Mouse (Mus musculus) neural tube, embryonic 13.5 days (tissue): ENCODE data around the gene Skap2. TPM values are rescaled to one million over a fixed set of nuclear protein-coding genes. Genes with fewer than 3 reads are reported as not detected.
A peak's percentile ranks its signal among the peaks of the same experiment; 100 is the strongest.

Experiments used
- ATAC-seq: fragments of 200-750 bp; cut with Nextera tagmentation; 2 replicates; pipeline ENCODE4 v1.8.0; 2017; ENCODE audit warnings: low read depth, mild to moderate bottlenecking, moderate TSS enrichment, moderate library complexity
- H3K27ac ChIP-seq: fragments of 300-500 bp; sonication (generic); replicated peaks from 2 replicates; pipeline ENCODE4 v1.5.1; 2015; ENCODE audit warnings: moderate library complexity, mild to moderate bottlenecking, inconsistent platforms
- H3K27me3 ChIP-seq: fragments of 300-500 bp; sonication (generic); 2 replicates; pipeline ENCODE4 v1.6.1; 2015; ENCODE audit warnings: mild to moderate bottlenecking, inconsistent platforms
- H3K36me3 ChIP-seq: fragments of 300-500 bp; sonication (generic); 2 replicates; pipeline ENCODE4 v1.6.1; 2015; ENCODE audit warnings: mild to moderate bottlenecking, inconsistent platforms
- H3K4me1 ChIP-seq: fragments of 300-500 bp; sonication (generic); replicated peaks from 2 replicates; pipeline ENCODE4 v1.6.1; 2015; ENCODE audit warnings: inconsistent platforms
- H3K4me2 ChIP-seq: fragments of 300-500 bp; sonication (generic); 2 replicates; pipeline ENCODE4 v1.6.1; 2015; ENCODE audit warnings: inconsistent platforms, mild to moderate bottlenecking, moderate library complexity
- H3K4me3 ChIP-seq: fragments of 300-500 bp; sonication (generic); 2 replicates; pipeline ENCODE4 v1.5.1; 2015; ENCODE audit warnings: mild to moderate bottlenecking, inconsistent platforms
- H3K9ac ChIP-seq: fragments of 300-500 bp; sonication (generic); 2 replicates; pipeline ENCODE4 v1.6.1; 2015; ENCODE audit warnings: moderate library complexity, mild to moderate bottlenecking, inconsistent platforms
- H3K9me3 ChIP-seq: fragments of 300-500 bp; sonication (generic); 2 replicates; pipeline ENCODE4 v1.6.1; 2016; ENCODE audit warnings: inconsistent platforms
- WGBS: fragments of 180-500 bp; shearing (Covaris S2); methylation state at CpG from one replicate; pipeline ENCODE4 v1.1.7; 2015; 5-methylcytosine and 5-hydroxymethylcytosine counted together
- polyA plus RNA-seq: library from polyadenylated mRNA; unstranded; fragments of >200 nt; fragmentation: Nextera tagmentation; extraction: Ambion mirVana; gene quantifications from 2 replicates; pipeline ENCODE4 v1.2.1, GENCODE M21; 2015

Skap2 gene
- polyA plus RNA-seq, 1 experiment from 2014 or later, result 37.0 TPM

GRCm38 (mm10) chr6:52022363-52022762 lies 10.0 kb upstream of the Skap2 start:
- ATAC-seq, result no peak
- Histone ChIP-seq H3K4me2 (no peak overlapping the region), H3K9ac (no peak overlapping the region), H3K36me3 (no peaks in the 10 kb centered on the region), H3K4me1 (no peaks in the 10 kb centered on the region), H3K4me3 (no peak overlapping the region), H3K9me3 (0 out of 2 replicates have a peak, but pooled peaks cover 8% of the 10 kb centered on the region), H3K27ac (no peak overlapping the region), H3K27me3 (no peaks in the 10 kb centered on the region)
- 49% methylated on average over 4 of the region's 5 CpGs for WGBS

DNA sequence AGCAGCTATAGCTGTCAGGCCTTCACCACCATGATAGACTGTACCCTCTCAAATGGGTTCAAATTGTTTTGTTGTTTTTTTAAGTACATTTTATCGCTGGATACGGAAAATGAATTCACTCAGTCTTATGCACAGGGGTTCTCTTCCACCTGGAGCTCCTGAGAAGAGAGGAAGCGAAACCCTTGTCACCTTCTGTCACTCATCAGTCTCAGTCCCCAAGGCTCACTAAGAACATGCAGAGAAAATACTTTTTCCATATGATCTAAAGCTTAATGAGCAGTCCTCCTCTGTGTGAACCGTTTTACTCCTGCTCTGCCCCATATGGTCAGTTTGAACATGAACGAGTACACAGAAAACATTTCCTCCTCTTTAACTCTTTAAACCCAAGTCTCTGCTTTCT lies 7.9 kb upstream of the Skap2 start:
- Histone ChIP-seq H3K9ac (no peak overlapping the region), H3K36me3 (no peaks in the 10 kb centered on the region), H3K4me3 (no peak overlapping the region), H3K4me2 (no peak overlapping the region), H3K27ac (no peak overlapping the region), H3K4me1 (no peaks in the 10 kb centered on the region), H3K27me3 (no peaks in the 10 kb centered on the region), H3K9me3 (0 out of 2 replicates have a peak, but pooled peaks cover 8% of the 10 kb centered on the region)
- 85% methylated on average over 5 of the region's 5 CpGs for WGBS
- ATAC-seq, result no peak

DNA sequence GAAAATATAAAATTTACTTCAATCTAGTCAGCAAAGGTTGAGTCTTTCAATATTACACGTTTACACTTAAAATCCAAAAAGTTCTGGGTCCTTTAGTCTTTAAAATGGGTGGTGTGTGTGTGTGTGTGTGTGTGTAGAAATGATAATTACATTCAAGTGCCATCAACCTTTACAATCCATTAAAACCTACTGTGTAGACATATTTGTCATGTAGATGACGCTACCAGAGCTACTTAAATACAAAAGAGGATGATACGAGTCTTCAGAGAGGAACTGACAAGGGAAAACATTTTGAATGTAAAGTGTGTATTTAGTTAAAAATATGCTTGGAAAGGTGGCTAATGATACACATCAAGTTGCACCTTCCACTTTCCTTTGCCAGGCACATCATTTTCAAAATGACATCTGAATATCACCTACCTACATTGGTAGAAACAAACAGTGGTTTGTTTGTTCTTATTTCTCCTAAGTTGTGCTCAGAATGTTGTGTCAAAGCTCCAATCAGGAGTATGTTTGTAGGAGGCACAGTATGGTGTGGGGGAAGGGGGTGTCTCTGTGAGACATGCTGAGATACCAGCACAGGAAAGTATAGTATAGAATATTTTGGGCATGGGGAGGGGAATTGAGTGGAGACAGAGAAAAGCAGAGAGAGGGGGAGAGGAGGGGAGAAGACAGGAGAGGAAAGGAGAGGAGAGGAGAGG lies 1.0 kb upstream of the Skap2 start:
- no peaks in the 10 kb centered on the region for H3K27me3 ChIP-seq
- H3K4me2 ChIP-seq, result peak overlapping the region; percentile 72
- 7% methylated on average over 3 of the region's 3 CpGs for WGBS
- peaks cover 28% of the 10 kb centered on the region for H3K4me1 ChIP-seq
- no peaks in the 10 kb centered on the region for H3K9me3 ChIP-seq
- H3K4me3 ChIP-seq, result peak overlapping the region; percentile 76
- no peak for ATAC-seq
- H3K27ac ChIP-seq, result peak overlapping the region; percentile 72
- no peaks in the 10 kb centered on the region for H3K36me3 ChIP-seq
- peak overlapping the region; percentile 60 for H3K9ac ChIP-seq

- 6% methylated on average over 26 of the region's 26 CpGs for WGBS
- Histone ChIP-seq H3K4me1 (peaks cover 44% of the 10 kb centered on the region), H3K4me2 (peak overlapping the region; percentile 72), H3K9me3 (no peaks in the 10 kb centered on the region), H3K4me3 (peak overlapping the region; percentile 76), H3K9ac (peak overlapping the region; percentile 75), H3K27ac (peak overlapping the region; percentile 74), H3K27me3 (no peaks in the 10 kb centered on the region), H3K36me3 (no peaks in the 10 kb centered on the region)
- ATAC-seq, result peak; percentile 84
These were observed 565 bp downstream of the Skap2 start for GRCm38 (mm10) chr6:52011559-52012408.

GRCm38 (mm10) chr6:52009385-52009784 lies 3.0 kb downstream of the Skap2 start:
- H3K4me2 ChIP-seq, result peak overlapping the region; percentile 19
- no peaks in the 10 kb centered on the region for H3K27me3 ChIP-seq

DNA sequence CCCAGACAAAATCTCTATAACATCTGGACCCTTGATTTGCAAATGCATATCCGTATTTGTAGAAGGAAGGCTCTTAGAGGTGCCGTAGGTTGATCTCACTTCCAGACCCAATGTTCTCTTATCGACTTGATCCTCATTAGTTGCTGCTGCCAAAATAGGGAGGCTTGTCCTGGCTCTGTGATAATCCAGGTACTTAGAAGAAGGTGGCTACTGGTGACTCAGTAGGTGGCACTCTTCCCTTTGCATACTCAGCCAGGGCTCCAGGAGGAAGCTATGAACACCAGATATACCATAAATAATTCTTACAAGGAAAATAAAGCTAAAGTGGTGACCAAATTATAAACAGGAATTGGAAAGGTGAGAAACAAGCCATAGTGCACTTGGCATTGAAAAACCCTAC lies 3.6 kb downstream of the Skap2 start:
- H3K4me1 ChIP-seq, result peaks cover 66% of the 10 kb centered on the region
- H3K27ac ChIP-seq, result no peak overlapping the region; the same call in 1 of the 2 replicates
- no peak overlapping the region for H3K4me2 ChIP-seq
- no peak for ATAC-seq
- H3K9me3 ChIP-seq, result no peaks in the 10 kb centered on the region
- WGBS, result 45% methylated on average over 3 of the region's 3 CpGs
- no peak overlapping the region for H3K4me3 ChIP-seq
- H3K36me3 ChIP-seq, result no peaks in the 10 kb centered on the region
- H3K27me3 ChIP-seq, result no peaks in the 10 kb centered on the region
- no peak overlapping the region for H3K9ac ChIP-seq

More at GRCm38 (mm10) chr6:52009385-52009784, 3.0 kb downstream of the Skap2 start:
- Histone ChIP-seq H3K4me3 (no peak overlapping the region), H3K4me1 (peaks cover 63% of the 10 kb centered on the region), H3K36me3 (no peaks in the 10 kb centered on the region), H3K27ac (no peak overlapping the region), H3K9ac (no peak overlapping the region), H3K9me3 (no peaks in the 10 kb centered on the region)
- WGBS, result 33% methylated on average over 6 of the region's 6 CpGs
- ATAC-seq, result no peak

- Histone ChIP-seq H3K27me3 (no peaks in the 10 kb centered on the region), H3K4me3 (peak overlapping the region; percentile 28), H3K36me3 (no peaks in the 10 kb centered on the region), H3K9ac (peak overlapping the region; percentile 76), H3K4me1 (peaks cover 68% of the 10 kb centered on the region), H3K4me2 (peak overlapping the region; percentile 63), H3K27ac (peak overlapping the region; percentile 93), H3K9me3 (no peaks in the 10 kb centered on the region)
- ATAC-seq, result no peak; the same call in 1 of the 2 replicates
- WGBS, result 4% methylated on average over 13 of the region's 13 CpGs
These were observed 5.6 kb downstream of the Skap2 start for GRCm38 (mm10) chr6:52006649-52007218.

DNA sequence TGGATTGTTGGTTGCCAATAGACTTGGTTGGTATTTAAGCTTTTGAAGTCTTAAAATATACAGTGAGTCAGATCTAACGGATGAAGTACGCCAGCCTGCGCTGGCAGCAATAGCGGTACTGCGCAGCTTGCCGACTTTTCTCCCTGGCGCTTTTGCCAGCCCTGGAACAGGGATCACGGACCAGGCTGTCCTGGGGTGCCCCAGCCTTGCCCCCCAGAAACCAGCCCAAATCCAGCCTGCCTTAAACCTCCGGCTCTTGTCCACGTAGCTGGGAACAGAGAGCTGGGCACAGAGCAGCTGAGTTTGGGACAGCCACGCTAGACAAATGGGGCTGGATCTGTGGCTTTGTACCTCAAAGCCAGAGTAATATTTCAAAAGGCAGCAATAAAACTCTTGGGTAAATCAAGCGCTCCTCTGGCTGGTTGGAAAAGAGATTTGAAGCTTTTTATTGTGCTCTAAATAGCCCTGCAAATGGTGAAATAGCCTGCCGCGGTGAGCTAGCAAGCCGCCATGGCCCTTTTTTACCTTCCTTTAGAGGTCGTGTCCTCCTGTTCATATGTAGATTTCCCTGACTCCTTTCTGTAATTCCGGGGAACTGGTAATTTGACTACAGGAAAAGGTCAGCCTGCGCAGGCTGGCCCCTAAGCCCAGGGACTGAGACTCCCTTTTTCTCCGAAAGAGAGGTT lies 6.2 kb downstream of the Skap2 start:
- no peaks in the 10 kb centered on the region for H3K36me3 ChIP-seq
- H3K4me2 ChIP-seq, result peak overlapping the region; percentile 63
- H3K27ac ChIP-seq, result peak overlapping the region; percentile 93
- ATAC-seq, result peak; percentile 82
- H3K4me3 ChIP-seq, result peak overlapping the region; percentile 28
- peaks cover 64% of the 10 kb centered on the region for H3K4me1 ChIP-seq
- no peaks in the 10 kb centered on the region for H3K9me3 ChIP-seq
- H3K27me3 ChIP-seq, result no peaks in the 10 kb centered on the region
- H3K9ac ChIP-seq, result peak overlapping the region; percentile 76
- 5% methylated on average over 19 of the region's 19 CpGs for whole genome bisulfite sequencing

DNA sequence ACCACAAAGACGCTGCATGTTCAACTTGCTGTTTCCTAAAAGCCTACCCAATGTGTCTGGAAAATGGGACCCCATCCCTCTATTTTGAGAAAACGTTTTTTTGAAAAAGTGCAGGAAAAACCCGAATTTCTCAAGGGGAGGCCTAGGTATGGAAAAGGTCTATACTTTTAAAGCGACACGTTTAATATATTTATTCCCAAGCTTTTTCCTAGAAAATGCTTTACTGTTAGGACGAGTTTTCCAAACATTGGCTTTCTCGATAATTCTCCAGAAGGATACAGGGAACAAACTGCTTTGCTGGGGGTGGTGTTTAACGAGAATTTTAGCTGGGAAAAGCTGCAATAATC lies 6.8 kb downstream of the Skap2 start:
- Histone ChIP-seq H3K9me3 (no peaks in the 10 kb centered on the region), H3K27ac (peak overlapping the region; percentile 93), H3K27me3 (no peaks in the 10 kb centered on the region), H3K4me2 (peak overlapping the region; percentile 63), H3K36me3 (no peaks in the 10 kb centered on the region), H3K4me1 (peaks cover 62% of the 10 kb centered on the region), H3K9ac (peak overlapping the region; percentile 76), H3K4me3 (peak overlapping the region; percentile 28)
- no peak for ATAC-seq
- 9% methylated on average over 8 of the region's 8 CpGs for WGBS

DNA sequence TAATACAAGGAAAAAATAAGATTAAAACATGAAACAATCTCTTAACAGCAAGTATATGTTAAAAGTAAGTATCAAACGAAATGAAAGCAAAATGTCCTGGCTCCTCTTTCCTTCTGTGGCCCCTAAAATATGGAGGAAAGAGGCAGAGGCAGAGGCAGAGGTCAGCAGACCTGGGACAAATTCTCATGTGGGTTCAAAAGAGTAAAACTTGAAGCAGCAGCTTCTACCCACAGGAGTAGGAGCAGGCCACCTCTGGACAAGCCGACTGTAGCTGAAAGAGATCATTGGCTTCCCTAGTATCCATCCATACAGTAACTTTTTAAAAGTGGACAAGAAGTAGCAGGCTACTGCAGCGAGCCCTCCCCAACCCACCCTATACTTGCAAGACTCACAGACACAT lies 7.4 kb downstream of the Skap2 start:
- Histone ChIP-seq H3K27me3 (no peaks in the 10 kb centered on the region), H3K36me3 (no peaks in the 10 kb centered on the region)

DNA sequence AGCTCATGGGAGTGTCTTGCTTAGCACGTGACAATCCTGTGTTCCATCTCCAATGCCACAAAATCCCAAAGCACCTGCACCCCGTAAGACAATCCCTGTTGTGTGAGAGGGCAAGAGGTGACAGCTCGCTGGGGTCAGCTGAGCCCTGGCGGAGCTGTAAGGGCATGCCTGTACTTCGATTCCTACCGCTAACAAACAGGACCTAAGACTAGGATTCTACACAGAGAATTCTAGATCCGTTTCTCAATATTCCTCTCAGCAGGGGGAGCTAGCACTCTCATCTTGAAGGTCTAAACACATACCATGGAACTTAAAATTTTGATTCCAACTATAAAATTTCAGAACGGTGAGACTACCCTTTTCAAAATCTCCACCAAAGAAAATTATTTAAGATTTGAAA lies 9.7 kb downstream of the Skap2 start:
- H3K4me2 ChIP-seq, result peak overlapping the region; percentile 45

More for the DNA sequence above, 7.4 kb downstream of the Skap2 start:
- Histone ChIP-seq H3K27ac (peak overlapping the region; percentile 93), H3K4me3 (no peak overlapping the region), H3K9me3 (no peaks in the 10 kb centered on the region), H3K9ac (peak overlapping the region; percentile 76), H3K4me2 (peak overlapping the region; percentile 63), H3K4me1 (peaks cover 62% of the 10 kb centered on the region)
- WGBS, result 19% methylated on average over 3 of the region's 3 CpGs
- no peak for ATAC-seq

GRCm38 (mm10) chr6:51999157-51999478 lies 13.2 kb downstream of the Skap2 start:
- no peak overlapping the region for H3K9ac ChIP-seq
- no peak overlapping the region for H3K4me2 ChIP-seq
- no peak overlapping the region for H3K27ac ChIP-seq
- H3K4me3 ChIP-seq, result no peak overlapping the region
- peak; percentile 58 for ATAC-seq
- peaks cover 39% of the 10 kb centered on the region for H3K4me1 ChIP-seq
- WGBS, result 23% methylated on average over 4 of the region's 4 CpGs
- no peaks in the 10 kb centered on the region for H3K36me3 ChIP-seq
- no peaks in the 10 kb centered on the region for H3K9me3 ChIP-seq
- no peaks in the 10 kb centered on the region for H3K27me3 ChIP-seq

More for the DNA sequence above, 9.7 kb downstream of the Skap2 start:
- WGBS, result 5% methylated on average over 8 of the region's 8 CpGs
- H3K4me1 ChIP-seq, result peaks cover 56% of the 10 kb centered on the region
- no peak overlapping the region for H3K27ac ChIP-seq
- H3K4me3 ChIP-seq, result peak overlapping the region; percentile 8; the same call in 1 of the 2 replicates
- H3K9me3 ChIP-seq, result no peaks in the 10 kb centered on the region
- no peak overlapping the region; the same call in 1 of the 2 replicates for H3K9ac ChIP-seq
- H3K27me3 ChIP-seq, result no peaks in the 10 kb centered on the region
- ATAC-seq, result no peak
- H3K36me3 ChIP-seq, result no peaks in the 10 kb centered on the region
